Mouse (Mus musculus) ES-E14 (cell line): ENCODE measurements at regions not wholly inside any gene's neighbourhood (a gene's known extent, or its start where the extent isn't known, plus 50 kb on each side); places are given as distances from the start of the nearest gene placed in this dataset.

Experiments used
- DNase-seq: peaks from one replicate; pipeline ENCODE4 v3.0.0-alpha.2; 2013; ENCODE audit warnings: low read depth, low spot score
- H3K27ac ChIP-seq: 2 replicates; pipeline ENCODE4 v1.5.1; 2012; ENCODE audit warnings: low read depth, mild to moderate bottlenecking, low read length, moderate library complexity, mixed read lengths; ENCODE audit not compliant: poor library complexity, insufficient read depth, severe bottlenecking
- H3K36me3 ChIP-seq: 2 replicates; pipeline ENCODE4 v1.6.1; 2012; ENCODE audit warnings: mild to moderate bottlenecking, low read length, moderate library complexity, mixed read lengths; ENCODE audit not compliant: control insufficient read depth, poor library complexity, insufficient read depth, severe bottlenecking
- H3K4me1 ChIP-seq, 2 experiments: fragments of 150-350 bp in 1 of 2; sonication (generic) in 1 of 2; 2 replicates each; pipeline ENCODE4 v1.6.1; 2012; ENCODE audit warnings: low read length in 2 of 2, mild to moderate bottlenecking in 1 of 2, mixed read lengths in 1 of 2; ENCODE audit not compliant: control insufficient read depth in 2 of 2, insufficient read depth in 2 of 2, poor library complexity in 1 of 2
- H3K4me3 ChIP-seq, 2 experiments: fragments of 150-350 bp in 1 of 2; sonication (generic) in 1 of 2; 2 replicates each; pipeline ENCODE4 v1.5.1; 2012; ENCODE audit warnings: low read length in 2 of 2, low read depth in 1 of 2, mild to moderate bottlenecking in 1 of 2, mixed read lengths in 1 of 2; ENCODE audit not compliant: insufficient read depth in 1 of 2, poor library complexity in 1 of 2, severe bottlenecking in 1 of 2
- H3K9ac ChIP-seq: 2 replicates; pipeline ENCODE4 v1.6.1; 2012; ENCODE audit warnings: low read depth, mild to moderate bottlenecking, low read length, mixed read lengths; ENCODE audit not compliant: poor library complexity, insufficient read depth, severe bottlenecking
- H3K9me3 ChIP-seq: fragments of 150-350 bp; sonication (generic); 2 replicates; pipeline ENCODE4 v1.6.1; 2012; ENCODE audit warnings: low read depth, mild to moderate bottlenecking, low read length; ENCODE audit not compliant: control insufficient read depth, insufficient read depth
- CHD2 ChIP-seq: IDR thresholded peaks from 2 replicates; pipeline ENCODE4 v1.6.1; 2014; ENCODE audit warnings: mild to moderate bottlenecking, low read depth, low read length, inconsistent platforms
- HCFC1 ChIP-seq: IDR thresholded peaks from 2 replicates; pipeline ENCODE4 v1.6.1; 2012; ENCODE audit warnings: low read length, inconsistent platforms, borderline replicate concordance; ENCODE audit not compliant: insufficient read depth
- MAFK ChIP-seq: IDR thresholded peaks from 2 replicates; pipeline ENCODE4 v1.6.1; 2014; ENCODE audit warnings: mild to moderate bottlenecking, low read depth, low read length, inconsistent platforms; ENCODE audit not compliant: insufficient read depth
- ZC3H11A ChIP-seq: IDR thresholded peaks from 2 replicates; pipeline ENCODE4 v1.6.1; 2012; ENCODE audit warnings: low read depth, mild to moderate bottlenecking, inconsistent platforms, low read length, borderline replicate concordance
- ZNF384 ChIP-seq: IDR thresholded peaks from 2 replicates; pipeline ENCODE4 v1.6.1; 2012; ENCODE audit warnings: low read depth, low read length, inconsistent platforms
- in situ Hi-C, 2 experiments: fragments of 600-800 bp; cut with MboI; formaldehyde crosslinking; loops; one replicate each; pipeline ENCODE4 v1.15.1; 2025; ENCODE audit warnings: low sequenced_read_pairs in 2 of 2, inconsistent platforms in 1 of 2; ENCODE audit not compliant: unreplicated experiment in 2 of 2

GRCm38 (mm10) chr14:48842861-48843260 lies 169.2 kb upstream of the Otx2 start:
- no peaks in the 10 kb centered on the region for H3K36me3 ChIP-seq
- in situ Hi-C loops, result no loop called here
- no peak overlapping the region for H3K4me3 ChIP-seq
- TF ChIP-seq ZC3H11A, result no peak
- TF ChIP-seq HCFC1, result no peak
- TF ChIP-seq MAFK, result no peak
- no peak for TF ChIP-seq CHD2
- TF ChIP-seq ZNF384, result no peak
- H3K9me3 ChIP-seq, result no peaks in the 10 kb centered on the region
- H3K27ac ChIP-seq, result no peak overlapping the region
- no peak for DNase-seq
- no peak overlapping the region for H3K9ac ChIP-seq
- no peaks in the 10 kb centered on the region for H3K4me1 ChIP-seq

DNA sequence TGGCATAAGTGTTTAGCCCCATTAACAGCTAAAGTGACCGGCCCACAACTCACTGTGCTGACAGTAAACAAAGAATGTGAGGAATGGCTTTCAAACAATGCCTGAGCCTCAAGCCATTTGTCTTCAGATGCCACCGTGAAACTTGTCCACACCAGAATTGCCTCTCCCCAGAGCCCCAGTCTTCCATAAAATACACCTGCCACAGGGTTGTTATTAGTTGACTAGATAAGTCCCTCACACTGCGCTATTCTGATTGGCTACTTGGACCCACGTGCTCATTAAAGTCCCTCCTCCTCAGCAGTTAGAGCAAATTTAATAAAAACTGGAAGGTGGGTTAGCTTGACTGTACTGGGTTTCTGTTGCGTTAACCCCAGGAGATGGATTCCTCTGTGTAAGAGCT lies 167.7 kb upstream of the Otx2 start:
- H3K27ac ChIP-seq, result no peak overlapping the region
- H3K36me3 ChIP-seq, result no peaks in the 10 kb centered on the region
- TF ChIP-seq ZC3H11A (no peak), ZNF384 (no peak), MAFK (no peak), HCFC1 (no peak), CHD2 (no peak)

GRCm38 (mm10) chr14:48837181-48837580 lies 163.6 kb upstream of the Otx2 start:
- Histone ChIP-seq H3K4me3 (no peak overlapping the region), H3K36me3 (no peaks in the 10 kb centered on the region), H3K9me3 (no peaks in the 10 kb centered on the region), H3K9ac (no peak overlapping the region), H3K27ac (no peak overlapping the region), H3K4me1 (no peaks in the 10 kb centered on the region; a peak in 1 of 4 replicates)
- in situ Hi-C loops, result no loop called here
- TF ChIP-seq ZNF384 (no peak), CHD2 (no peak), HCFC1 (no peak), ZC3H11A (no peak), MAFK (no peak)
- no peak for DNase-seq

More for the DNA sequence above, 167.7 kb upstream of the Otx2 start:
- in situ Hi-C loops, result no loop called here
- H3K9ac ChIP-seq, result no peak overlapping the region
- no peaks in the 10 kb centered on the region; a peak in 1 of 4 replicates for H3K4me1 ChIP-seq
- H3K4me3 ChIP-seq, result no peak overlapping the region
- DNase-seq, result no peak
- no peaks in the 10 kb centered on the region for H3K9me3 ChIP-seq

DNA sequence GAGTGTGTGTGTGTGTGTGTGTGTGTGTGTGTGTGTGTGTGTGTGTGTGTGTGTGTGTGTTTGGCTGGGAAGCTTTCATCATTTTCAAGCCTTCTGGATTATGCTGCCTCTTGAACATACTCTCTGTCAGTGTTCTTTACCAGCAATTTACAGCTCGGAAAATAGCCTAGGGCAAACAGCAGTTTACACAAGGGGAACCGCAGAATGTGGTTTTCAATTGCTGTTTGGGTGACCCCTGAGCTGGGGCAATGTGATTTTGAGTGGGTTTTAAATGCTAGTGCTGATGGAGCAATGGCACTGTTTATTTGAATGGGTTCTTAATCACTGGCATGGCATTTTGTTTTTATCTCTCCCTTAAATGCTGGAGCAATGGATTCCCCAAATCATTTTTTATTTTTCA lies 162.5 kb upstream of the Otx2 start:
- Histone ChIP-seq H3K36me3 (no peaks in the 10 kb centered on the region), H3K9me3 (no peaks in the 10 kb centered on the region), H3K4me3 (no peak overlapping the region), H3K9ac (no peak overlapping the region), H3K4me1 (no peaks in the 10 kb centered on the region; a peak in 1 of 4 replicates), H3K27ac (no peak overlapping the region)
- no peak for TF ChIP-seq ZNF384
- TF ChIP-seq CHD2, result no peak
- no peak for TF ChIP-seq ZC3H11A
- no peak for TF ChIP-seq HCFC1
- no peak for TF ChIP-seq MAFK
- DNase-seq, result no peak
- in situ Hi-C loops, result no loop called here

- in situ Hi-C loops, result no loop called here
- no peak overlapping the region for H3K27ac ChIP-seq
- no peaks in the 10 kb centered on the region; a peak in 1 of 4 replicates for H3K4me1 ChIP-seq
- H3K4me3 ChIP-seq, result no peak overlapping the region
- no peaks in the 10 kb centered on the region for H3K36me3 ChIP-seq
- no peaks in the 10 kb centered on the region for H3K9me3 ChIP-seq
- no peak overlapping the region for H3K9ac ChIP-seq
- no peak for DNase-seq
- no peak for TF ChIP-seq ZNF384
- no peak for TF ChIP-seq ZC3H11A
- no peak for TF ChIP-seq HCFC1
- no peak for TF ChIP-seq CHD2
- no peak for TF ChIP-seq MAFK
Measured at GRCm38 (mm10) chr14:48834416-48834815, 160.8 kb upstream of the Otx2 start.
